Mouse (Mus musculus) small intestine, adult 2 months (tissue): ENCODE data around the gene Lrrc66.

Source experiments
- CTCF ChIP-seq: fragments of 200-500 bp; IDR thresholded peaks from 2 replicates; pipeline ENCODE4 v1.5.1; 2012; ENCODE audit warnings: low read depth, mild to moderate bottlenecking, control low read depth, inconsistent platforms, low read length, moderate library complexity, mixed read lengths; ENCODE audit not compliant: insufficient replicate concordance, insufficient read length; ENCODE audit errors: extremely low read depth
- POLR2A ChIP-seq: fragments of 200-500 bp; IDR thresholded peaks from 2 replicates; pipeline ENCODE4 v1.6.1; 2012; ENCODE audit warnings: low read depth, mild to moderate bottlenecking, control low read depth, inconsistent platforms, low read length, moderate library complexity

DNA sequence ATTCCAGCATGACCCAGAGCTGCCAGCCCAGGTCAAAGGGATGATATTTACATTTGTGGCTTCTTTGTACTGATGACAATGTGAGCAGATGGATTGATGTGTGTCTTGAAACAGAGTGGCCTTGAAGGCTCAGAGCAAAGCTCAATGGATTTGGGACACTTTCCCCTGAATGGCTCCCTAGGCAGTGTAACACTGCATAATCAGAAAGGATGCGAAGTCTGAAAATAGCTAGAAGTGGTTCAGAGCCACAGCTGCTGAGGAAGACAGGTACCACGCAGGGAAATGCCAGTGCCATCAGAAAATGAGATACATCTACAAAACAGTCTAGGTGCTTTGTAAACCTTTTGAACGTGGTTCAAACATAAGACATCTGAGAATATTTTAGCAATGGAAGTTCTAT lies 54.2 kb downstream of the Lrrc66 start:
- TF ChIP-seq CTCF (no peak), POLR2A (no peak)
